Comparison of ENCODE assay signal across 20 mouse cellular contexts in genomic region chr10:33073126-33073525, GRCm38 (mm10). TPM values are rescaled to one million over a fixed set of nuclear protein-coding genes. Genes with fewer than 3 reads are reported as not detected.
"Had no signal": no experiment of that assay in that cellular context is flagged by ENCODE, and none has a peak within 500 bp of the region (broad histone marks: within the 10 kb centered on the region; RNA-seq: fewer than 3 reads in every experiment).

No protein-coding gene starts in this region.

- DNase-seq: kidney, postnatal 25 days; left cerebral cortex, postnatal 4 days; liver, postnatal 0 days; lung, embryonic 14.5 days; thymus, postnatal 14 days; thymus, postnatal 4 days had no signal

- H3K4me3 ChIP-seq: layer of hippocampus, adult 2 months; limb, embryonic 12.5 days; limb, embryonic 15.5 days; megakaryocyte, embryonic 14.5 days; midbrain, embryonic 10.5 days; midbrain, embryonic 13.5 days; stomach, embryonic 15.5 days had no signal

- H3K4me2 ChIP-seq: limb, embryonic 12.5 days; limb, embryonic 15.5 days; liver, embryonic 11.5 days; lung, embryonic 14.5 days; midbrain, embryonic 13.5 days; stomach, embryonic 15.5 days had no signal

- H3K4me1 ChIP-seq: limb, embryonic 12.5 days; limb, embryonic 15.5 days; megakaryocyte, embryonic 14.5 days; midbrain, embryonic 10.5 days; midbrain, embryonic 13.5 days; stomach, embryonic 15.5 days had no signal

- H3K27me3 ChIP-seq: limb, embryonic 12.5 days; limb, embryonic 15.5 days; megakaryocyte, embryonic 14.5 days; midbrain, embryonic 13.5 days; stomach, embryonic 15.5 days had no signal

- H3K27ac ChIP-seq: kidney, postnatal 0 days; layer of hippocampus, adult 2 months; limb, embryonic 12.5 days; limb, embryonic 15.5 days; liver, embryonic 14.5 days; midbrain, embryonic 10.5 days; midbrain, embryonic 13.5 days; stomach, embryonic 15.5 days had no signal

- H3K36me3 ChIP-seq: limb, embryonic 12.5 days; limb, embryonic 15.5 days; midbrain, embryonic 10.5 days; midbrain, embryonic 13.5 days; stomach, embryonic 15.5 days had no signal

RNA-seq across cellular contexts. Expression of gene Trdn, which starts 7.2 kb away (rescaled TPM):
- total RNA-seq: layer of hippocampus, postnatal 14 days; left cerebral cortex, postnatal 4 days; monocyte, adult 5-6 weeks had no signal
- polyA plus RNA-seq: kidney, embryonic 14.5 days; kidney, postnatal 0 days; large intestine, adult 2 months; liver, embryonic 14.5 days; midbrain, embryonic 10.5 days; midbrain, embryonic 13.5 days had no signal
